10 mouse cellular contexts compared by ENCODE assay signal in the genomic region with DNA sequence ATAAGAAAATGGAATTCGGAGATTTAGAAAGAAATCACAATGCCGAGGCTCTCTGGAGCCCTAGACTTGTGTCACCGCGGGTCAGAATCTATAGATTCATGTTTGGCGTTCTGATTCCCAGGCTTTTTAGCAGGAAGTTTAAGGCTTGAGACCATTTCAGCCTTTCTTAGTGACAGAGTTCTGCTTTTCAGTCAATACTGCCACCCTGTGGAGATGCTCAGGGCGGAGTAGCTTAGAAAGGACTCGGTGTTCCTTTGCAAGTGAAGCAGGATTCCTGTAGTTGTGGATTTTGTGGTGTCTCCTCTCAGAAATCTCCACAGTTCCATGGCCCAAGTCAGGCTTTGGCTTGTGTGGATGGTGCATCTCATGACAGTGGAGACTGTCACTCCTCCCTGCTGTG. TPM values are rescaled to one million over a fixed set of nuclear protein-coding genes. Genes with fewer than 3 reads are reported as not detected.
A peak's percentile ranks its signal among the peaks of the same experiment; 100 is the strongest.
DNase-seq lines count a peak whose midpoint lies in the region; ATAC-seq lines count a peak whose summit lies in the region.
"Had no signal": no experiment of that assay in that cellular context is flagged by ENCODE, and none has a peak within 500 bp of the region (broad histone marks: within the 10 kb centered on the region; RNA-seq: fewer than 3 reads in every experiment).

No protein-coding gene starts in this region.

- 16% methylated on average over 7 of the region's 7 CpGs for WGBS in forebrain, embryonic 15.5 days
- WGBS in forebrain, embryonic 13.5 days, result 22% methylated on average over 7 of the region's 7 CpGs

- peaks cover 48% of the 10 kb centered on the region for H3K27me3 ChIP-seq in forebrain, embryonic 15.5 days
- H3K27me3 ChIP-seq in forebrain, embryonic 13.5 days, result peaks cover 79% of the 10 kb centered on the region

- 0 out of 2 replicates have a peak, but pooled peaks have one; percentile 29 for ATAC-seq in forebrain, embryonic 15.5 days (replicated peaks)
- ATAC-seq in forebrain, embryonic 13.5 days, result no peak

- no peak overlapping the region for H3K9ac ChIP-seq in forebrain, embryonic 15.5 days (replicated peaks)
- H3K9ac ChIP-seq in forebrain, embryonic 13.5 days, result no peak overlapping the region

- H3K4me1 ChIP-seq in forebrain, embryonic 15.5 days, result no peaks in the 10 kb centered on the region
- no peaks in the 10 kb centered on the region for H3K4me1 ChIP-seq in forebrain, embryonic 13.5 days

- DNase-seq in ovary, postnatal 14 days (ENCODE audit: low spot score), result peak; percentile 53
- no peak for DNase-seq in ovary, postnatal 10 days (ENCODE audit: low spot score)
- DNase-seq in cerebellum, postnatal 10 days, result peak; percentile 84 to 86
- peak; percentile 43 to 87 for DNase-seq in layer of hippocampus, adult 18-20 months (ENCODE audit: low spot score in 2 of 2)
- peak; percentile 55 for DNase-seq in retina, postnatal 7 days (ENCODE audit: low read depth, low spot score)
- no peak for DNase-seq in c-Kit-positive CD71-positive TER-119-positive erythroid progenitor cells, embryonic 14.5 days (ENCODE audit: low spot score)

- no peak overlapping the region for H3K4me3 ChIP-seq in forebrain, embryonic 15.5 days
- H3K4me3 ChIP-seq in forebrain, embryonic 13.5 days, result no peak overlapping the region

- H3K27ac ChIP-seq in forebrain, embryonic 15.5 days (replicated peaks), result no peak overlapping the region
- H3K27ac ChIP-seq in forebrain, embryonic 13.5 days, result no peak overlapping the region

- H3K36me3 ChIP-seq in forebrain, embryonic 15.5 days, result no peaks in the 10 kb centered on the region
- H3K36me3 ChIP-seq in forebrain, embryonic 13.5 days (ENCODE audit: poor library complexity, severe bottlenecking), result no peaks in the 10 kb centered on the region

- H3K9me3 ChIP-seq in forebrain, embryonic 15.5 days, result no peaks in the 10 kb centered on the region
- H3K9me3 ChIP-seq in forebrain, embryonic 13.5 days (replicated peaks), result no peaks in the 10 kb centered on the region

- no peak overlapping the region for H3K4me2 ChIP-seq in forebrain, embryonic 15.5 days (replicated peaks)
- H3K4me2 ChIP-seq in forebrain, embryonic 13.5 days, result no peak overlapping the region

RNA-seq across cellular contexts. Expression of gene Wnt3a, which starts 7.4 kb away (rescaled TPM):
- 1.2 and 2.2 TPM in 2 replicates for polyA plus RNA-seq in forebrain, embryonic 15.5 days (2015; fragmentation: Nextera tagmentation; extraction: Ambion mirVana)
- polyA plus RNA-seq in forebrain, embryonic 13.5 days (2015; fragmentation: Nextera tagmentation; extraction: Ambion mirVana), result 2.3 and 3.4 TPM in 2 replicates
- under 1 TPM in 1 of 2 experiments, not detected in 1; 0.25 TPM for total RNA-seq in layer of hippocampus, adult 18-20 months (2021)
- total RNA-seq: heart, adult 18-20 months had no signal
- polyA plus RNA-seq: stomach, embryonic 14.5 days had no signal

RNA-seq across cellular contexts. Expression of gene Wnt9a, which starts 8.8 kb away (rescaled TPM):
- 1.9 and 2.9 TPM in 2 replicates for polyA plus RNA-seq in forebrain, embryonic 15.5 days (2015; fragmentation: Nextera tagmentation; extraction: Ambion mirVana)
- 1.8 and 2.9 TPM in 2 replicates for polyA plus RNA-seq in forebrain, embryonic 13.5 days (2015; fragmentation: Nextera tagmentation; extraction: Ambion mirVana)
- total RNA-seq in layer of hippocampus, adult 18-20 months (2021), result 1 to 10 TPM; 3.5 to 4.1 TPM

Comparison
In these comparisons a context has a peak if more than half of its experiments do, and no peak if none do; other contexts are left out.
1. DNase-seq: peak in ovary, postnatal 14 days (single experiment), cerebellum, postnatal 10 days (2 of 2), layer of hippocampus, adult 18-20 months (2 of 2) and retina, postnatal 7 days (single experiment); none in ovary, postnatal 10 days (single experiment) and c-Kit-positive CD71-positive TER-119-positive erythroid progenitor cells, embryonic 14.5 days (single experiment).